Mouse (Mus musculus) neural tube, embryonic 12.5 days (tissue): ENCODE results near the gene Armc6. TPM values are rescaled to one million over a fixed set of nuclear protein-coding genes. Genes with fewer than 3 reads are reported as not detected.
"Not testable (repeated sequence)": the region's sequence is repeated elsewhere in the genome, so short reads cannot be mapped to it uniquely, and the experiment has no call there.

ENCODE experiments used
- ATAC-seq: fragments of 200-750 bp; cut with Nextera tagmentation; 2 replicates; pipeline ENCODE4 v1.8.0; 2017; ENCODE audit warnings: low read depth, mild to moderate bottlenecking, moderate TSS enrichment, moderate library complexity; ENCODE audit not compliant: low FRiP score
- H3K27ac ChIP-seq: fragments of 300-500 bp; sonication (generic); 2 replicates; pipeline ENCODE4 v1.5.1; 2016
- H3K27me3 ChIP-seq: fragments of 300-500 bp; sonication (generic); replicated peaks from 2 replicates; pipeline ENCODE4 v1.6.1; 2016; ENCODE audit warnings: mild to moderate bottlenecking
- H3K36me3 ChIP-seq: fragments of 300-500 bp; sonication (generic); 2 replicates; pipeline ENCODE4 v1.6.1; 2016; ENCODE audit warnings: mild to moderate bottlenecking
- H3K4me1 ChIP-seq: fragments of 300-500 bp; sonication (generic); 2 replicates; pipeline ENCODE4 v1.6.1; 2016
- H3K4me2 ChIP-seq: fragments of 300-500 bp; sonication (generic); replicated peaks from 2 replicates; pipeline ENCODE4 v1.6.1; 2016; ENCODE audit warnings: mild to moderate bottlenecking
- H3K4me3 ChIP-seq: fragments of 300-500 bp; sonication (generic); 2 replicates; pipeline ENCODE4 v1.5.1; 2016
- H3K9ac ChIP-seq: fragments of 300-500 bp; sonication (generic); 2 replicates; pipeline ENCODE4 v1.6.1; 2016; ENCODE audit warnings: mild to moderate bottlenecking
- H3K9me3 ChIP-seq: fragments of 300-500 bp; sonication (generic); 2 replicates; pipeline ENCODE4 v1.6.1; 2016; ENCODE audit warnings: mild to moderate bottlenecking
- WGBS: fragments of 180-500 bp; shearing (Covaris S2); methylation state at CpG from one replicate; pipeline ENCODE4 v1.1.7; 2016; 5-methylcytosine and 5-hydroxymethylcytosine counted together
- polyA plus RNA-seq: library from polyadenylated mRNA; unstranded; fragments of >200 nt; fragmentation: Nextera tagmentation; extraction: Ambion mirVana; gene quantifications from 2 replicates; pipeline ENCODE4 v1.2.1, GENCODE M21; 2016

The Armc6 gene
- polyA plus RNA-seq, 1 experiment from 2014 or later: 59.9 TPM

- no peak for ATAC-seq
- Histone ChIP-seq H3K9ac (no peak overlapping the region), H3K4me2 (no peak overlapping the region), H3K4me1 (peaks cover 8% of the 10 kb centered on the region; the same call in 1 of the 2 replicates), H3K4me3 (no peak overlapping the region), H3K27ac (no peak overlapping the region), H3K27me3 (no peaks in the 10 kb centered on the region), H3K9me3 (no peaks in the 10 kb centered on the region), H3K36me3 (peaks cover 43% of the 10 kb centered on the region)
- WGBS: 49% methylated on average over 6 of the region's 6 CpGs
These were observed 10.9 kb downstream of the Armc6 start for GRCm38 (mm10) chr8:70223341-70223740.

- peaks cover 43% of the 10 kb centered on the region for H3K36me3 ChIP-seq
These were observed 12.2 kb downstream of the Armc6 start for GRCm38 (mm10) chr8:70222041-70222440.

GRCm38 (mm10) chr8:70220911-70221310, 13.4 kb downstream of the Armc6 start:
- Histone ChIP-seq H3K4me1 (no peaks in the 10 kb centered on the region), H3K27me3 (no peaks in the 10 kb centered on the region), H3K4me3 (no peak overlapping the region), H3K9me3 (no peaks in the 10 kb centered on the region), H3K27ac (no peak overlapping the region), H3K9ac (no peak overlapping the region), H3K4me2 (no peak overlapping the region), H3K36me3 (peaks cover 43% of the 10 kb centered on the region)
- ATAC-seq: no peak
- WGBS: 89% methylated on average over 3 of the region's 3 CpGs

More at GRCm38 (mm10) chr8:70222041-70222440, 12.2 kb downstream of the Armc6 start:
- Histone ChIP-seq H3K4me2 (no peak overlapping the region), H3K4me3 (no peak overlapping the region), H3K27ac (no peak overlapping the region), H3K9ac (no peak overlapping the region), H3K4me1 (no peaks in the 10 kb centered on the region), H3K9me3 (no peaks in the 10 kb centered on the region), H3K27me3 (no peaks in the 10 kb centered on the region)
- ATAC-seq: no peak
- WGBS: 93% methylated on average over 12 of the region's 12 CpGs

GRCm38 (mm10) chr8:70220236-70220840, 13.9 kb downstream of the Armc6 start:
- Histone ChIP-seq H3K9ac (no peak overlapping the region), H3K36me3 (peaks cover 43% of the 10 kb centered on the region)
- 80% methylated on average over 8 of the region's 8 CpGs for WGBS

GRCm38 (mm10) chr8:70219107-70219684, 15.1 kb downstream of the Armc6 start:
- Histone ChIP-seq H3K9ac (no peak overlapping the region), H3K4me2 (no peak overlapping the region), H3K27ac (no peak overlapping the region), H3K4me1 (no peaks in the 10 kb centered on the region), H3K27me3 (0 out of 2 replicates have a peak, but pooled peaks cover 3% of the 10 kb centered on the region), H3K36me3 (peaks cover 32% of the 10 kb centered on the region), H3K4me3 (no peak overlapping the region), H3K9me3 (no peaks in the 10 kb centered on the region)
- WGBS: 67% methylated on average over 5 of the region's 5 CpGs
- ATAC-seq: no peak

More at GRCm38 (mm10) chr8:70220236-70220840, 13.9 kb downstream of the Armc6 start:
- Histone ChIP-seq H3K9me3 (no peaks in the 10 kb centered on the region), H3K4me3 (no peak overlapping the region), H3K4me2 (no peak overlapping the region), H3K27me3 (0 out of 2 replicates have a peak, but pooled peaks cover under 1% of the 10 kb centered on the region), H3K4me1 (no peaks in the 10 kb centered on the region), H3K27ac (no peak overlapping the region)
- no peak for ATAC-seq

- Histone ChIP-seq H3K9ac (no peak overlapping the region), H3K4me2 (no peak overlapping the region), H3K9me3 (no peaks in the 10 kb centered on the region), H3K36me3 (peaks cover 16% of the 10 kb centered on the region), H3K27me3 (0 out of 2 replicates have a peak, but pooled peaks cover 3% of the 10 kb centered on the region), H3K4me1 (no peaks in the 10 kb centered on the region; the same call in 1 of the 2 replicates), H3K4me3 (no peak overlapping the region), H3K27ac (no peak overlapping the region)
- no peak for ATAC-seq
These were observed 16.8 kb downstream of the Armc6 start for GRCm38 (mm10) chr8:70217441-70217840.

GRCm38 (mm10) chr8:70216566-70216965, 17.7 kb downstream of the Armc6 start:
- peaks cover 7% of the 10 kb centered on the region; the same call in 1 of the 2 replicates for H3K36me3 ChIP-seq
- H3K4me2 ChIP-seq: no peak overlapping the region
- H3K9ac ChIP-seq: no peak overlapping the region
- 85% methylated on average over 1 of the region's 1 CpGs for WGBS
- peaks cover 2% of the 10 kb centered on the region for H3K4me1 ChIP-seq
- no peaks in the 10 kb centered on the region for H3K9me3 ChIP-seq
- 0 out of 2 replicates have a peak, but pooled peaks cover 3% of the 10 kb centered on the region for H3K27me3 ChIP-seq
- H3K4me3 ChIP-seq: no peak overlapping the region
- H3K27ac ChIP-seq: no peak overlapping the region
- no peak for ATAC-seq

GRCm38 (mm10) chr8:70216161-70216560, 18.1 kb downstream of the Armc6 start:
- ATAC-seq, H3K4me1 ChIP-seq, H3K4me2 ChIP-seq, H3K9me3 ChIP-seq, H3K27ac ChIP-seq, H3K9ac ChIP-seq, H3K36me3 ChIP-seq, H3K27me3 ChIP-seq, H3K4me3 ChIP-seq: not testable (repeated sequence)
- WGBS: 77% methylated on average over 3 of the region's 3 CpGs

- WGBS: 73% methylated on average over 5 of the region's 5 CpGs
- peaks cover 13% of the 10 kb centered on the region for H3K27me3 ChIP-seq
- H3K4me3 ChIP-seq: no peak overlapping the region
- H3K4me2 ChIP-seq: no peak overlapping the region
- H3K9me3 ChIP-seq: no peaks in the 10 kb centered on the region
- no peak for ATAC-seq
- H3K9ac ChIP-seq: no peak overlapping the region
- H3K36me3 ChIP-seq: no peaks in the 10 kb centered on the region
- H3K27ac ChIP-seq: no peak overlapping the region
- peaks cover 6% of the 10 kb centered on the region for H3K4me1 ChIP-seq
These were observed 19.2 kb downstream of the Armc6 start for GRCm38 (mm10) chr8:70215092-70215491.

GRCm38 (mm10) chr8:70214411-70214810, 19.9 kb downstream of the Armc6 start:
- Histone ChIP-seq H3K27me3 (peaks cover 13% of the 10 kb centered on the region), H3K27ac (no peak overlapping the region), H3K4me3 (no peak overlapping the region), H3K9ac (no peak overlapping the region), H3K4me2 (no peak overlapping the region), H3K36me3 (no peaks in the 10 kb centered on the region), H3K9me3 (no peaks in the 10 kb centered on the region), H3K4me1 (peaks cover 6% of the 10 kb centered on the region)
- WGBS: 70% methylated on average over 3 of the region's 3 CpGs
- ATAC-seq: no peak

- H3K9me3 ChIP-seq: no peaks in the 10 kb centered on the region
- H3K27ac ChIP-seq: no peak within 1 kb of the TSS
- peak within 1 kb of the TSS; percentile 61 for H3K9ac ChIP-seq
- H3K4me3 ChIP-seq: peak within 1 kb of the TSS; percentile 50
- H3K4me2 ChIP-seq: peak within 1 kb of the TSS; percentile 90
- H3K4me1 ChIP-seq: peaks cover 6% of the 10 kb centered on the region
- whole genome bisulfite sequencing: under 1% methylated on average over 66 of the region's 66 CpGs
- H3K27me3 ChIP-seq: peaks cover 13% of the 10 kb centered on the region
- peak; percentile 99 for ATAC-seq
- H3K36me3 ChIP-seq: no peaks in the 10 kb centered on the region
These were observed 21.9 kb downstream of the Armc6 start, which contains the start of gene Slc25a42 for GRCm38 (mm10) chr8:70212112-70213055. TSS of gene Slc25a42 (minus strand) at chr8:70212305.

- Histone ChIP-seq H3K36me3 (no peaks in the 10 kb centered on the region), H3K9me3 (no peaks in the 10 kb centered on the region), H3K27ac (no peak overlapping the region), H3K4me2 (peak overlapping the region; percentile 90), H3K4me1 (peaks cover 6% of the 10 kb centered on the region), H3K27me3 (peaks cover 13% of the 10 kb centered on the region), H3K9ac (peak overlapping the region; percentile 61), H3K4me3 (peak overlapping the region; percentile 50)
- peak; percentile 6; the same call in 1 of the 2 replicates for ATAC-seq
- 3% methylated on average over 31 of the region's 31 CpGs for WGBS
These were observed 22.5 kb downstream of the Armc6 start for GRCm38 (mm10) chr8:70211726-70212111.
